Mouse (Mus musculus) brain, embryonic 18.5 days (tissue): ENCODE results near the gene Mtus2.
"Not testable (repeated sequence)": the region's sequence is repeated elsewhere in the genome, so short reads cannot be mapped to it uniquely, and the experiment has no call there.

Experiments used
- DNase-seq: peaks from one replicate; pipeline ENCODE4 v3.0.0-alpha.2; 2012; ENCODE audit warnings: low read depth, low spot score

The Mtus2 gene

DNA sequence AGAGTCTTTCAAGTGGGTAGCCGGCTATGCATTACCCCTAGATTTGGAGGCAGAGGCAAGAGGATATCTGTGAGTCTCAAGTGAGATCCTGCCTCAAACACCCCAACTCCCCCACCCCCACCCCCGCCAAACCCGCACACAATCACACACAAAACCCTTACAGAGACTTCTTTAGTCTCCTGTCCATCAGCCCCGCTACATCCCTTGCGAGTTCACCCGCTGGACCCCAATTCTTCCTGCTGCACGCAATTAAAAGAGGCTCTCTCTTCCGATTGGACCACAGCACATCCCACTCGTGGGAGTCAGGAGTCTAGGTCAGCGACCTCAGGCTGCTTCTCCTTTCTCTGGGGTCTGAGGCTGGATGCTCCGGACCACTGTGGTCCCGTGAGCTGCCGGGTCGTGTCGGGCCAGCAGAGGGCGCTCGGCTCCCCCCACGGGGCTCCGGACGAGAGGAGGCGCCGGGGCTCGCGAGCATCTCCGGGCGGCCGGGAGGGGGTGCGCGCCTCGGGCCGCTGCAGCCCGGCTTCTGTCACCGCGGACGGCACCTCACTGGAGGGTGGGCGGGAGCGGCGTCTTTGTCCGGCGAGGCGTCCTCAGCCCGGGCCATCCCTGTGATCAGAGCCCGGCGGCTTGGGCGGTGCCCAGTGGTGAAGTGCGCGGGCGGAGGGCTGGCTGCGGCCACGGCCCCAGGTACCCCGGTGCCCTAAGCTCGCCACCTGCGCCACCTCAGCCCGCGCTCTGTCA is at the start of gene Mtus2:
TSS of gene Mtus2 (plus strand) at position 500 of the 744 bp plus-strand sequence.
- DNase-seq = peak; percentile 49

DNA sequence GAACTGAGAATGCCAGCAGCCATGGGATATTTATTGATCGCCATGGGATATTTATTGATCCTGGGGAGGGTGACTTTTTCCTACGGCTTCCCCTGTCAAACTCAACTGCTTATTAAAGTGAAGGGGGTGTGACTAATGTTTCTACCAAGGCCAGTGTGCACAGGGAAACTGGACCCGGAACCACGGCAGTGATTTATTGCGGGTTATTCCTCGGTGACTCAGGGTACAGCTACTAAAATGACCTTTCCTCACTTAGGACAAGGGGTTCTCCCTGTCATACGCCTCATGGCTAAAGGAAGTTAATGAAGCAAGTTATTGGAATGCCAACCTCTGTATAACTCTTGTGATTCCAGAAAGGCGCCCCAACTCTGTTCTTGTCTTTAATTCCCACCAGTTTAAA is 49.3 kb upstream of the Mtus2 start:
- DNase-seq = no peak

DNA sequence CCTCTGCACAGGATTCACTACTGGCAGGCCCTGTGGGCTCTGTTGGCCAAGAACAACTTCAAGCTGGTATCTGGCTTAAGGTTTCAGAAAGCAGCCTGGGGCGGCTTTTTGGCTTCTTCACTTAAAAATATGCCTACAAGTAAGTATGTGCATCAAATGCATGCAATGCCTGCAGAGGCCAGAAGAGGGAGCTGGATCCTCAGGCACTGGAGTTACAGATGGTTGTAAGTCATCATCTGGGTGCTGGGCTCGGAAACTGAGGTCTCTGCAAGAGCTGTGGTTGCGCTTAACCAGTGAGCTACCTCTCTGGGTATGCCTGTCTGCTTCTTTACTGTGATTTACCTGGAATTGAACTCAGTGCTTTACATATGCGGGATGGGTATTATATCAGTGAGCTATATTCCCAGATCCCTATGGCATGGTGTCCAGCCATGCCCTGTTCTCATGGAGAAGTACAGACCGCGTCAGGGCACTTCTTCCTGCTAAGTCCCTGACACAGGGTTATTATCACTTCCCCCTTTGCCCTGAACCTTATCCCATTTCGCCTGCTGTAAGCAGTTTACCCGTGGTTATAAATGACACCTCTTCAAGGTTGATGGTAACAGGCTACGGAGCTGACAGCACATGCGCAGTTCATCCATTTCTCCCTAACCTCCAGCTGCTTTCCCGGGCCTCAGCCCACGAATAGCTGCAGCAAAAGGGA is 46.2 kb upstream of the Mtus2 start:
- no peak for DNase-seq

DNA sequence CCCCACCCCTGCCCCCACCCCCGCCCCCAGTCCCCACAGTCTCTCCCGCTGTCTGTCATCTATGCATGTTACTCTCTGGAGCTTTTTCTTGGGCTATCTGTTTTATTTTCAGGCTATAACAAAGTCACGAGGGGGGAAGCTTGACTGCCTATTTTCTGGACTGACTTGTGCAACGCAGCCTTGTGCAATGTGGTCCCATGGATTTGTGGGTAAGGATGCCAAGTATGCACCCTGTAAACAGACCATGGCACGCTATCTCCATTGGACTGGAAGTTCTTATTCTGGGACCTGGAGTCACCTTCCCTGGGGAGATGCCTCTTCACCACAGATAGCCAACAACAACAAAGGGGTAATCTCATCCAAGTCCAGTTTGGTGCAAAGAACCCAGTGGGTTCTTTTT is 45.4 kb upstream of the Mtus2 start:
- DNase-seq = no peak

DNA sequence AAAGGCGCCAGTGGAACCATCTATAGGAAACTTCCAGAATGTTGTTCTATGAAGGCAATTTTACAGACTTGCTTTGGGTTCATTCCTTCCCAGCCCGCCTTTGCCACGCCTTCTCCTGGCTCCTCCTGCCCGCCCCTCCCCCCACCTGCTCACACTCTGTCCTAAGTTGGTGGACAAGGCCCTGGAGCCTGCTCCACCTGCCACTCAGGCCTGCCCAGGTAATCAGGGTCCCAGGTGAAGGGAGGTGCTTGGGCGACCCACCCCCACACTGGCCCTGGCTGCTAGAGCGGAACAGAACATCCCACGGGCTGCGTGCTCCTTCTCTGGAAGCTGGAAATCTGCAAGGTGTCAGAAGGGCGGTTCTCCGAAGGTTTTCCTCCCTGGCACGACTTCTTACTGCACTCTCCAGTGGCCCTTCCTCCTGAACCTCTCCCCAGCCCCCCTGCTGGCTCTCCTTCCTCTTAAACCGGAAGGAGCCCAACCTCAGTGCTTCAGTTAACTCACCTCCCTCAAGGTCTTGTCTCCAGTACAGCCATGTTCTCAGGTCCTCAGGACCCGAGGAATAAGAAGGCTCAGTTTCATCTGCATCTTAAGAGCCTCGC is 43.8 kb upstream of the Mtus2 start:
- DNase-seq = no peak

DNA sequence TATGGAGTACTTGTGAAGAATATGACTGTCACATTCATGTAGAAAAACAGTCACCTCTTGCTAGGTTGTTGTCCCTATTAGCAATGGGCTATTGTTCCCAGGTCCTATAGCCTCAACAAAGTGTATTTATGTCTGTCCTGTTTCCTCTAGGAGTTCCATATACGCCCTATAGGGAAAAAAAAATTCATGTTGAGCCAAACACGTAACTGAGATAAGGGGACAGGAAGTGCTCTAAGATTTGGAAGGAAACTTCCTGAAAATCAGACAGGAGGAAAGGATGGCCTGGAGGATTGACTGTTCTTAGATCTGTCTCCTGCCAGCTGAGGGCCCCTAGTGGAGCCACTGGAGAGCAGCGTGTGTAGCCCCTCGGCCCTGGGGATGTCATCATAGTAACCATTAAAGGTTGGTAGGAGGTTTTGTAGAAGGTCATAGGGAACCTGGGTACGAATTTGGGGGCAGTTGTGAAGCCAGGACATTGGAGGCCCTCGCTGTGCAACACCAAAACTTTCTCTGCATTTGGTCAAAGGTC is 42.0 kb upstream of the Mtus2 start:
- DNase-seq = no peak

DNA sequence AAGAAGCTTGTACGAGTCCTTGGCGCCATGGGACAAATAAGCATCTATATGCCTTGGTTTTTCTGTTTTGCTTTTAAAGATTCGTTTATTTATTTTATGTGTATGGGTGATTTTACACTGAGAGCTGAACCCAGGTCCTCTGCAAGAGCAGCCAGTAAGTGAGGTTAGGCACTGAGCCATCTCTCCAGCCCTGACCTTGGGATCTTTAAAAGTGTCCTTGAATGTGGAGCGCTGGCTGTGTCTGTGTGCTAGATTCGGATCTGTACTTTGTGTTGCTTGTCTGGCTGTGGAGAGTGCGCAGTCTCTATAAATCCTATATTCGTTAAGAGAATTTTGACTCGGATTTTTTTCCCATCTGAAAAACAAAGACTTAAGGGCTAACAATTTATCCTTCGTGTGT is 40.9 kb upstream of the Mtus2 start:
- no peak for DNase-seq

DNA sequence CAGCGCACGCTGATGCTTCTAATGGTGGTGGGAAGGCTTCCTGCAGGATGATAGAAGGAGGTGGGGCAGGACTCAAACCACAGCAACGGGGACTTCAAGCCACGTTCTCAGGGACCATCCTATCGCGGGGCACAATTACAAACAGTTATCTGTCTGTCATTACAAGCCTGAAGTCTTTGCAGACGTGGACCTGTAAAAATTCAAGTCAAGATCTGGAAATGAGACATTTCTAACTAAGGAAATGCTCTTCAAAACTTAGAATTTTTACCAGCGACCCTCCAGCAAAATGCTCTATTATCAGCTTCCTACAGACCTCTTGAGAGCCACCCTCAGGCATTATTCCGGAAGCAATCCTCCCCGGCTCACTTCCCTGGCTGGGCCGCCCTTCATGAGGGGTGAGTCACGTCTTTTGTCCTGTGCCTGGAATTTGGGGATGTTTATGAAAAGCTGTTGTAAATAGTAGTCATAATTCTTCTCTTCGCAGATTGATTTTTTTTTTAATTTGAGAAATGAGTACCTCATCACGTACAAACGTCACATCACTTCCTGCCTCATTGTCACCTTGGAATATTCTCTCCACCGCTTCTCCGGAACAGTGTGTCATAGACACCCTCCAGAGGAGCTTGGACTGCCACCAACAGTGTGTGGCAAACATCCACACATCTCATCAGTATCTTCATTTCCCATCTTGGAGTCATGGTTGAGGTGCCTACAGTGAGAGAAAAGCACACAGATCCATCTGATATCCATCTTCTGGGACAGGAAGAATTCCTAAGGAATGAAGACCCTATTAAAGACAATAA is 38.9 kb upstream of the Mtus2 start:
- no peak for DNase-seq

DNA sequence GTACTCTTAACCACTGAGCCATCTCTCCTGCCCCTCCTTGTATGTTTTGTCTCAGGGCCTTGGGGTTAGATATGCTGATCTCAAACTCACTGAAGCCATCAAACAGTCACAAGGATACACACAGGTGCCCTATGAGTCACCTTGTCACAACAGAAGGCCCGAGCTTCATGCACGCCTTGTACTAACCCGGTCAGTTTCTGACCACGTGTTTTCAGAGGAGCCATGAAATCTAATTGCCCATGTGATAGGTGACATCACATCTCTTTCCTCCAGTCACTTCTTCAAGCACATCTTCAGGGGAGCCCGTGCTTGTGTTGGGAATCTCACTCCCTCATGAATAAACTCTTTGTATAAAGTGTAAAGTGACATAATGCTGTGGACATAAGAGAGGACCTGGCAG is 32.5 kb upstream of the Mtus2 start:
- DNase-seq = no peak

DNA sequence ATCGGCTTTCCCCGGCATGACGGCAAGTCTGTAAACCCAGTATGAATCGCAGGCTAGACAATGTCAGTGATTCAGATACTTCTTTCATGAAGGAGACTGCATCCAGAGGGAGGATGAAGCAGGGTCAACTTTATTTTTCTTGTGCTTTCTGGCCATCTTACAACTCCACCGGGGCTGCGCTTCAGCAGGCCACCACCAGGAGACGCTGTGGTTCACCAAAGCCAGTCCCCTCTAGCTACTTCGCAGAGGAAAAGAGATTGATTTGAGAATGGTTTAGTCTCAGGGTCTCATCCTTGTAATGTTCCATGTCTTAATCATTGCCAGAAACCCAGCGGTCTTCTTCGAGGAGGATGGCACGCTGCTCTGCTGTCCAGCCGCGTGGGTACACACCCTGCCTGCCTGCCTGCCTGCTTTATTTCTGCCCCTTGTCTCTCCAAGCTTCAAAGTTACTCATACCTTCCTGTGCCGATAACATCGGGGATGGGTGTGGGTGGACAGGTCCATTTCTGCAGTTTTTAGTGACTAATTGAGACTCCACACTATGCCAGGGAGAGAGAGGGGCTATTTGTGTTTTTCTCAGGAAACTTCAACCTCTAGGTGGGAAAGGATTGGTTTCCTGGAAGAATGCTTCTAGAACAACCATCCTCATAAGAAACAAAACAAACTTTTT is 31.1 kb upstream of the Mtus2 start:
- no peak for DNase-seq

DNA sequence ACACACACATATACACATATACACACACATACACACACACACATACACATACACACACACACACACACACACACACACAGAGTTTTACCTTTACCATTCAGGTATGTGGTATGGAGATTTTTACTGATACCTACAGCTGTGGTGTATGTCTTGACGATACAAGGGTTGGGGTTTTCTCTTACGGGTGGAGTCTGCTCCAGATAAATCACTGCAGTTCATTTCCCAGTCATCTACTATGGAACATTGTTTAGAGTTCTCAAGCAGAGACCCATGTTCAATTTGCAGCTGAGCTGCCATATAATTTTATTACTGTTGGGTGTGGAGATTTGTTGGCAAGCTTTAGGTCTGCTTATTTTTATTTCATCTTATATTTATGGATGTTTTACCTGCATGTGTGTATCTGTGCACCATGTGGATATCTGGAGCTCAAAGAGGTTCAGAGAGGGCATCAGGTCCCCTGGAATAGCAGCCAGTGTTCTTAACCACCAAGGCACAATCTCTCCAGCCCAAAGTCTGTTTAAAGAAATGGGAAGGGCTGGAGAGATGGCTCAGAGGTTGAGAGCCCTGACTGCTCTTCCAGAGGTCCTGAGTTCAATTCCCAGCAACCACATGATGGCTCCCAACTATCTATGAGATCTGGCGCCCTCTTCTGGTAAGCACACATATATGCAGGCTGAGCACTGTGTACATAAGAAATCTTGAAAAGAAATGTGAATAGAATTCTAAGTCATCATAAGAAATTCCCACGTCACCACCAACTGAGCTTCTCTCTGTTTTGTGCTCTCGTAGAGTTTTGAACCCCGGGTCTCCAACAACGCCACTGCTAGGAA is 28.2 kb upstream of the Mtus2 start:
- DNase-seq = no peak

DNA sequence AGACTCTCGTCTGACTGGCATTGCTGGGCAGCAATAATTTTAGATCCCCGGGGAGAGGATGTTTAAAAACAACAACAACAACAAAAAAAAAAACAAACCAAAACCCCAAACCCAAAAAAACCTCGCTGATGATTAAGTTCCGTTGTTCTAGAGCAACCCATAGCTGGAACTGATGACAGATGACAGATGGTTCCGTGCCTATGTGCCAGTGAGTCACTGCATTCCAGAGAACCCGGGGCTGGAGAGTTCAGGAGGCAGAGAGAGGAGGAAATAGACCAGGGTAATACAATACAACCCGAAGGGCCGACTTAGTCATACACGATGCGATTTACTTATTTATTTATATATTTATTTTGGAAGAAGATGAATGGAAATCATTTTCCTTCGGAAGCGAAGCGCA is 22.0 kb upstream of the Mtus2 start:
- DNase-seq = no peak

DNA sequence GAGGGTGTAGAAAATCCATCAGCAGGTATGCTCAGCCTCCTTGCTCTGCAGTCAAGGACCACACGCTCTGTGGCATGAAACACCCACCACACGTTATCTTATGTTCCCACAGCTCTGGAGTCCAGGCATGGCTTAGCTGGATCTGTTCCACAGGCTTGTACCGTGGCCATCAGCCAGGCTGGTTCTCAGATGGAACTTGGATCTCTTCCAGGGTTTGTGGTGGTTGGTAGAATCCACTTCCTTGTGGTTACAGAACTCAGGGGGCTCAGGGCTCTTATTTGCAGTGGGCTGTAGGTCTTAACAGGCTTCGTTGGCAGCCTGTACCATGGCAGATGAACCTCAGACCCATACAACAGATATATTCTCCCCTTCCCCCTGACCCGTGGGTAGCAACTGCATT is 17.9 kb upstream of the Mtus2 start:
- DNase-seq = no peak

DNA sequence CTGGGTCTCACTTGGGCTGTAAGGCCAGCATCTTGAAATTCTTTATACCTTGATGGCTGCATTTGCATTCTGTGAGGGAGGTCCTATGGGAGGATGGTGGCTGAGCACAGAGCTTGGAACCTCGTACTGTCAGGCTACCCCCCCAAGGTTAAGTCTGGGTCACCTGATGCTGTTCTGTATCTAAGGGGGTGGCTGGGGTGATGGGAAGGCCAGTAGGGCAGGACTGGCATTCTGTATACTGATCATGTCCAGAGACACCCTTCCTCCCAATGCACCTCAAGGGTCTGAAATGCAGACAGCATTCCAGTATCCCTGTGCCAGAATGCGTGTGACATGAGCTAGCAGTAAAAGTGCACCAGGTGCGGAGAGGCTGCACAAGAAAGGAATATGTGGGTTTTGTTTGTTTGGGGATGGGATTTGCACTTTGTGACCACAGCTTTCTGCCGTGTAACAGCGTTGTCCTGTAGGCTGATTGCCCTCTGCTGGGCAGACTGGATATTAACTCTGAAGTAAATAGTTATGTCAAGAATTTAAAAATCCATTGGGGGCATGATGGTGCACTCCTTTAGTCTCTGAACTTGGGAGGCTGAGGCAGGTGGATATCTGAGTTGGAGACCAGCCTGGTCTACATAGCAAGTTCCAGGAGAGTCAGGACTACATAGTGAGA is 12.0 kb upstream of the Mtus2 start:
- DNase-seq = no peak

DNA sequence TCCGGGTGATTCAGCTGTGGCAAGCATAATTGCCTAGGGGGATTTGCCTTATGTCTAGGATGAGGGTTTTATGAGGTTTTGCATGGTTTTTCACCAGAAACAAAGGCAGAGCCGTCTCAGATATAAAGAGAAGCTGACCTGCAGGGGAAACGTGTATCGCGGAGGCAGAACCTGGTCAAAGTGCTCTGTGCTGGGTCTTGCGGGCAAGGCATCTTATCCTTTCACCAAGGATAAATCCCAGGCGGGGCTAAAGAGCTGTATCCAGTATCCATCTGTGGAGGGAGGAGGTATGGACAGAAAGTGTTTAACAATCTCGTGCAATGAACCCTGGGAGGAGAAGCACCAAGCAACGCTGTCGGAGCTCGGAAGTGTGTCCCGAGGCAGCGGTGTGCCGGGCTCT is 7.2 kb upstream of the Mtus2 start:
- DNase-seq = no peak

DNA sequence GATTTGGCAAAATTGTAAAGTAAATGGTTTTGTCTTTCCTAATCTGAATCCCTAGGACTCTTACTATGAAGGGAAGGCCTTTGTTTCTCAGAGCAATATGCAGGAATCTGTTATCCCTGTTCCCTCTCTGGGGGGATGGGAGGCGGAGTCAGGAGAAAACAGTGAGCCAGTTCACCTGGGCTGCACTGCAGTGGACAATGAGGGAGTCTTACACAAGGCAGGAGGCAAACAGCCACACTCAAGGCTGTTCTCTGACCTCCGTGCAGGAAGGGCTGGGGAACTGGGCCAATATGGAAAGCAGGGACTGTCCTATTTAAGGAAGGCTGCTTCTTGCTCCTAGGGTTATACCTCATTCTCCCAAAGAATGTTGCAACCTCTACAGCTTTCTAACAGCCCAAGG is 5.4 kb upstream of the Mtus2 start:
- no peak for DNase-seq

DNA sequence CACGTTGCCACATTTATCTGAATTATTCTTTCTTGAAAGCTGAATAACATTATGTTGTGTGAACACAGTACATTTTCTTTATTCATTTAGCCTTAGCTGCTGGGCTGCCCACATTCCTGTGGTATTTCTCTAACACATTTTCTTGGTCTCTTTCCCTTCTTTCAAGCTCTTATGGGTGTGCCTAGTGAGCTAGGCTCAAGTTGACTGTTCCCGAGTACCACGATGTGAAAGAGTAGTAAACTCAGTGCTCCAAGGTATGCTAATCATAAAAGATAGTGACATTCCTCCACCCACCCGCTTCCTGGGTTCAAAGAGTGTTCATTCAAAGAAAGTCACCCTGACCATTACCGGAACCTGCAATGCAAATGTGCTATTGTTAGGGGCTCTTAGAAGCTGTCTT is 3.9 kb upstream of the Mtus2 start:
- DNase-seq = not testable (repeated sequence)

DNA sequence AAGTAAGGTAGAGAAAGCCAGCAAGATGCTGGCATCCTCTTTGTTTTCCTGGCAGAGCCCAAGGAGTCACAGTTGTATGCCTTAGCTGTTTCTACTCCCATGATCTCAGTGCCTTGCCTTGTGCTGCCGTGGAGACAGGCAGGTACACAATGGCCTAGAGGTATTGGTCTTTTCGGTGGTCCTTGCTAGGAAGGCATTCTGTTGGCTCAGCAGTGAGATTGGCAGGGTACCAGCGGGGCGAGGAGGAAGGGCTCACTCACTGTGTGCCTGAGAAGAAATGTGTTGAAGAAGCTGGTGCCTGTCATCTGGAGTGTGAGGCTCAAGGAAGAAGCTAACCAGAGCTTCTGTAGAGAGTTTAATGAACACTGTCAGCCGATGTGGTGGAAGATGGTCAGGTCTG is 1.4 kb upstream of the Mtus2 start:
- DNase-seq = no peak

DNA sequence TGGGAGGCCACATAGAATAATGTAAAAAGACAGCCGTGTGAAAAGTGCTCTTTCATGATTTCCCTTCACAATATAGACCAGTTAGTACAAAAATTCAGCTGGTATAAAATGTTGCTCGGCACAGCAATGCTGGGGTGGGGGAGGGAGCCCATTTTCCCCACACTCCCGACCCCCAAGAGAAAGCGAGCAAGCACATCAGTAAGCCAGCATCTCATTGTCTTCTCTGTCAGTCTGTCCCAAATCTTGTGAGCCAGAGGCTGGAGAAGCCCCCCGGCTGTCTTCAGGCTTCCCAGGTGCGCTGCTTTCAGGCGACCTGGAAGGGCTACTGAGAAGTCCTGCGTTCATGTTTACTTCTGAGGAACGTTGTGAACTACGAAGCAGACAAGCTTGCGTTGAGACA is 699 bp upstream of the Mtus2 start:
- no peak for DNase-seq
